Mouse (Mus musculus) adrenal gland, adult 10 weeks (tissue): Measurements from ENCODE around the gene Large2. TPM values are rescaled to one million over a fixed set of nuclear protein-coding genes. Genes with fewer than 3 reads are reported as not detected.

Experiments
- polyA plus RNA-seq: library from polyadenylated mRNA; stranded (reverse); fragments of 350-450 nt; fragmentation: Illumina TruSeq; extraction: RNeasy Lipid Tissue Mini Kit (QIAGEN cat#74804); gene quantifications from one replicate; pipeline ENCODE4 v1.2.3, GENCODE M21; 2014; ENCODE audit warnings: low read depth, low replicate concordance

Large2 gene
- not detected for polyA plus RNA-seq

GRCm38 (mm10) chr2:92374514-92374913 is at the start of gene Large2, which contains the start of gene Pex16:
TSS of gene Large2 (minus strand) at chr2:92374869.
TSS of gene Pex16 (plus strand) at chr2:92374676.

GRCm38 (mm10) chr2:92401091-92401561 is 26.5 kb upstream of the Large2 start, which contains the start of gene Mapk8ip1:
TSS of gene Mapk8ip1 (minus strand) at chr2:92401263.

GRCm38 (mm10) chr2:92381901-92382588 is 7.4 kb upstream of the Large2 start, which contains the start of gene 1700029I15Rik:
TSS of gene 1700029I15Rik (plus strand) at chr2:92382538.

Other genes starting within 250 kb of the Large2 start
- 1.0 TPM for gene Pex16, start 193 bp downstream of the Large2 start, polyA plus RNA-seq
- 1.4 TPM for gene 1700029I15Rik, start 7.7 kb upstream of the Large2 start, polyA plus RNA-seq
- 3.8 TPM for gene Mapk8ip1, start 26.4 kb upstream of the Large2 start, polyA plus RNA-seq
- gene Cry2, start 59.2 kb upstream of the Large2 start, polyA plus RNA-seq = 4.5 TPM
- gene Slc35c1, start 85.7 kb upstream of the Large2 start, polyA plus RNA-seq = 4.2 TPM
- gene Chst1, start 224.8 kb upstream of the Large2 start, polyA plus RNA-seq = 1.5 TPM